Mouse (Mus musculus) cortical plate, adult 2 months (tissue): ENCODE results near the gene Sebox.

Experiments used
- CTCF ChIP-seq: fragments of 200-500 bp; IDR thresholded peaks from 2 replicates; pipeline ENCODE4 v1.5.1; 2011; ENCODE audit warnings: mild to moderate bottlenecking, control low read depth, low read length; ENCODE audit not compliant: insufficient read depth; ENCODE audit errors: extremely low read depth
- POLR2A ChIP-seq: fragments of 200-500 bp; IDR thresholded peaks from 2 replicates; pipeline ENCODE4 v1.6.1; 2011; ENCODE audit warnings: mild to moderate bottlenecking, low read length, control low read depth; ENCODE audit not compliant: insufficient read depth; ENCODE audit errors: extremely low read depth

DNA sequence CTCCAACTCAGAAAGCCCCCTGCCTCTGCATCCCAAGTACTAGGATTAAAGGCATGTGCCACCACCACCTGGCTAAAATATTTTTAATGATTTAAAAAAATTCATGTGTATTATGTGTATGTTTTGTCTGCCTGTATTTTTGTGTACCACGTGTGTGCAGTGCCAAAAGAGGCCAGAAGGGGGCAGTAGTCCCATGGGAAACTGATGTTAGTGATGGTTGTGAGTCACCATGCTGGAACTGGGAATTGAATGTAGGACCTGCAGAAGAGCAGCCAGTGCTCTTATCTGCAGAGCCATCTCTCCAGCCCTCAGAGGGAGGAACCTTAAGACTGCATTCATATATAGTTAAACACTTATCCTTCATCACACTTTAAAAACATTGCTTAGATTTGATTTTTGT lies 41.4 kb upstream of the Sebox start:
- TF ChIP-seq POLR2A (no peak), CTCF (no peak)
